Mouse (Mus musculus) heart, postnatal 4 days (tissue): ENCODE measurements at regions not wholly inside any gene's neighbourhood (a gene's known extent, or its start where the extent isn't known, plus 50 kb on each side); places are given as distances from the start of the nearest gene placed in this dataset.

Experiments used
- DNase-seq: peaks from one replicate; pipeline ENCODE4 v3.0.0; 2021
- microRNA-seq, 2 experiments: library from miRNA; unstranded; fragments of <30 nt; microRNA quantifications; one replicate each; pipeline ENCODE4 v1.2.0; 2021 to 2022

DNA sequence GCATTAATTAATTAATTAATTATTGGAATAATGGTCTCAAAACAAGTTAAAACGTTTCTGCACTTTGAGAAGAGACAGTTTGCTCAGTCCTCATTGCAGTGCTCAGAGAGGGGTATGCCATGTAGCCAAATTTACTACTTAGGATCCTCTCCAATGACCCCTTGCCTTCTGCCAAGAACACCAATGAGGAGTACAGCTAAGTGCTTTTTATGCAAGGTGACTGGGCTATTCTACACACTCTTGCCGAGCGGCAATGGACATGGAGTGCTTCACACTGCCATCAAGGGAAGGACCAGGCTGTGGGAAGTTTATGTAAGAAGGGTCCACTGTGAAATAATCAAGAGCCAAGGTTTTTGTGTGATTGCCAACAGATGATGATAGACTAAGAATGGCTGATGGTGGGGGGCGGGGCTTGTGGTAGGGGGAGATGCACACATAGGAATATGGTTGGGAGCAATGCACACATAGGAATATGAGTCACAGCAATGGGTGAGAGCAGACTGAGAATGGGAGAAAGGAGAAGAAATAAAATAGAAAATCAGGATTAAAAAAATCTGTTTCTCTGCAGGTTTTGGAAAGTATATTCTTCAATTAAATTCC, 70.9 kb upstream of the Adgrl4 start:
- DNase-seq: no peak

- no peak for DNase-seq
Measured at GRCm38 (mm10) chr3:151383326-151384019, 54.2 kb upstream of the Adgrl4 start.

DNA sequence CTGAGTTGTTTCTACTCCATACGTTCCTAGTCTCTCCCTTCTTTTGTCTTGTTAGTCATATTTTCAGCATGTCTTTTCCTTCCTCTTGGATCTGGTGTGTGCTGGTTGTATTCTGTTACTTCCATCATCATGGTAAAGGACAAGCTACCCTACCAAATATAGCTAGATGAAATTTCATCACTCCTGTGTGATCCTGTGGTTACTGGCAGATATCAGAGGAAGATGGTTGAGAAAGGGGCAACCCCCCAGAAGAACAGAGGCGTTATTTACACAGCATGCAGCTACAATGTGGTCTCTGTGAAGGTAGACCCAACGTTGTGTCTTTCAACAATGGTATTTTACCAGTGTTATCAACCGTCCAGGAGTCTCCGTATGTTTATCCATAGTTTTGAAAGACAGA, 52.8 kb upstream of the Adgrl4 start:
- DNase-seq: no peak

DNA sequence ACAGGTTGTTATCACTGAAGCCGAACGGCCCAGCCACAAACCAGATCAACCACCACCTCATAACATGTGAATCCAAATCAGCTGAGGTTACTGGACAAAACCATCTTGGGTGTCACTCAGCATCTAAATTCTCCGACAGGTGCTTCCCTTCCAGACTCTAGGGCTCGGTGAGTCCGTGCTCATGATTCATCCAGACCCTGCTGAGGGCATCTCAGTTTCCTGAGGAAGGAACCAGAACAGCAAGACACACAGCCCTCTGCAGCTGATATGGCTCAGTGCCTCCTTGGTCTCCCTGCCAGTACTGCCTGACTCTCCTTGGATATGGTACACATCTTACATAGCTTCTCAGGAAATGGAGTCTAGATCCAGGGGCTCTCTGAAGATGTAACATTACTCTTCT, 51.6 kb upstream of the Adgrl4 start:
- no peak for DNase-seq

Small RNA genes lying in the stretch of these regions (microRNA-seq; reads per million reads assigned to microRNA genes)
- gene Mir3963: 0 reads per million in 2 experiments
